Comparison of ENCODE assay signal across 26 mouse cellular contexts in genomic region chr14:66510218-66510617, GRCm38 (mm10).
DNase-seq lines count a peak whose midpoint lies in the region; ATAC-seq and TF ChIP-seq lines count a peak whose summit lies in the region.
"Had no signal": no experiment of that assay in that cellular context is flagged by ENCODE, and none has a peak within 500 bp of the region (broad histone marks: within the 10 kb centered on the region; RNA-seq: fewer than 3 reads in every experiment).

No protein-coding gene starts in this region.

- in situ Hi-C loops in CH12.LX (cut with MboI; ENCODE audit: low pct_ligation_motif_present, low pct_unique_long_range_greater_than_20kb, low sequenced_read_pairs): no loop called here

- no peaks in the 10 kb centered on the region for H3K79me2 ChIP-seq in CH12.LX (replicated peaks; ENCODE audit: control insufficient read depth, extremely low read depth, insufficient read depth, poor library complexity, severe bottlenecking)

- TF ChIP-seq POLR2A in CH12.LX (IDR thresholded peaks at IDR 0.05; ENCODE audit: low read depth, low read length): no peak

- H3K36me3 ChIP-seq in hindbrain, embryonic 13.5 days: no peaks in the 10 kb centered on the region
- no peaks in the 10 kb centered on the region for H3K36me3 ChIP-seq in hindbrain, embryonic 14.5 days (replicated peaks; ENCODE audit: control insufficient read depth, insufficient read depth)
- H3K36me3 ChIP-seq in CH12.LX (replicated peaks in 1 of 2; ENCODE audit: control insufficient read depth in 1 of 2, insufficient read depth in 1 of 2, low read length in 1 of 2): no peaks in the 10 kb centered on the region
- no peaks in the 10 kb centered on the region for H3K36me3 ChIP-seq in midbrain, embryonic 14.5 days (ENCODE audit: control insufficient read depth, insufficient read depth, low read length)
- no peaks in the 10 kb centered on the region for H3K36me3 ChIP-seq in heart, embryonic 10.5 days
- H3K36me3 ChIP-seq: embryonic facial prominence, embryonic 10.5 days; embryonic facial prominence, embryonic 13.5 days; forebrain, embryonic 12.5 days; forebrain, embryonic 15.5 days; heart, embryonic 12.5 days; heart, embryonic 15.5 days; hindbrain, embryonic 12.5 days had no signal

- no peaks in the 10 kb centered on the region for H3K9me3 ChIP-seq in hindbrain, embryonic 13.5 days
- H3K9me3 ChIP-seq in hindbrain, embryonic 14.5 days (ENCODE audit: control insufficient read depth, low read length): no peaks in the 10 kb centered on the region
- peaks cover 3% of the 10 kb centered on the region for H3K9me3 ChIP-seq in CH12.LX (replicated peaks; ENCODE audit: low read length)
- H3K9me3 ChIP-seq in midbrain, embryonic 14.5 days (ENCODE audit: control insufficient read depth, low read length): no peaks in the 10 kb centered on the region
- no peaks in the 10 kb centered on the region for H3K9me3 ChIP-seq in heart, embryonic 10.5 days
- H3K9me3 ChIP-seq: embryonic facial prominence, embryonic 10.5 days; embryonic facial prominence, embryonic 13.5 days; forebrain, embryonic 12.5 days; forebrain, embryonic 15.5 days; heart, embryonic 12.5 days; heart, embryonic 15.5 days; hindbrain, embryonic 12.5 days had no signal

- H3K4me1 ChIP-seq in hindbrain, embryonic 13.5 days (replicated peaks): 0 out of 2 replicates have a peak, but pooled peaks cover 7% of the 10 kb centered on the region
- H3K4me1 ChIP-seq in hindbrain, embryonic 14.5 days (replicated peaks; ENCODE audit: control insufficient read depth, insufficient read depth, low read length): no peaks in the 10 kb centered on the region
- peaks cover 14 to 26% of the 10 kb centered on the region in 2 experiments for H3K4me1 ChIP-seq in CH12.LX (ENCODE audit: control insufficient read depth in 1 of 2, insufficient read depth in 2 of 2)
- peaks cover 4% of the 10 kb centered on the region; the same call in 1 of the 2 replicates for H3K4me1 ChIP-seq in brown adipose tissue, adult 24 weeks (ENCODE audit: control insufficient read depth, insufficient read depth, insufficient read length, low read length)
- peaks cover 4% of the 10 kb centered on the region; the same call in 1 of the 2 replicates for H3K4me1 ChIP-seq in midbrain, embryonic 14.5 days (ENCODE audit: control insufficient read depth, insufficient read depth, low read length)
- H3K4me1 ChIP-seq in heart, embryonic 10.5 days: no peaks in the 10 kb centered on the region
- H3K4me1 ChIP-seq: embryonic facial prominence, embryonic 10.5 days; embryonic facial prominence, embryonic 13.5 days; heart, embryonic 12.5 days; heart, embryonic 15.5 days; hindbrain, embryonic 12.5 days had no signal

- peak; percentile 9; the same call in 1 of the 2 replicates for TF ChIP-seq EP300 in CH12.LX (IDR thresholded peaks at IDR 0.05; ENCODE audit: low read length)

- no peaks in the 10 kb centered on the region for H3K27me3 ChIP-seq in hindbrain, embryonic 13.5 days
- no peaks in the 10 kb centered on the region for H3K27me3 ChIP-seq in hindbrain, embryonic 14.5 days (ENCODE audit: control insufficient read depth, insufficient read depth, low read length)
- H3K27me3 ChIP-seq in CH12.LX (replicated peaks): no peaks in the 10 kb centered on the region
- H3K27me3 ChIP-seq in midbrain, embryonic 14.5 days (ENCODE audit: control insufficient read depth, insufficient read depth, low read length): no peaks in the 10 kb centered on the region
- H3K27me3 ChIP-seq in heart, embryonic 10.5 days (ENCODE audit: insufficient read depth, poor library complexity, severe bottlenecking): no peaks in the 10 kb centered on the region
- H3K27me3 ChIP-seq: embryonic facial prominence, embryonic 13.5 days; forebrain, embryonic 12.5 days; forebrain, embryonic 15.5 days; heart, embryonic 12.5 days; heart, embryonic 15.5 days; hindbrain, embryonic 12.5 days had no signal

- H3K4me2 ChIP-seq in hindbrain, embryonic 13.5 days: no peak overlapping the region
- H3K4me2 ChIP-seq in hindbrain, embryonic 14.5 days (replicated peaks): no peak overlapping the region
- H3K4me2 ChIP-seq in CH12.LX (ENCODE audit: insufficient read depth, low read depth, poor library complexity, severe bottlenecking): no peak overlapping the region; the same call in 1 of the 2 replicates
- H3K4me2 ChIP-seq in midbrain, embryonic 14.5 days (ENCODE audit: low read length): no peak overlapping the region
- H3K4me2 ChIP-seq: embryonic facial prominence, embryonic 13.5 days; forebrain, embryonic 12.5 days; forebrain, embryonic 15.5 days; heart, embryonic 12.5 days; heart, embryonic 15.5 days; hindbrain, embryonic 12.5 days had no signal

- TF ChIP-seq RAD21 in CH12.LX (IDR thresholded peaks at IDR 0.05; ENCODE audit: low read depth, low read length): no peak

- peak overlapping the region; percentile 41; the same call in 1 of the 2 replicates for H3K27ac ChIP-seq in hindbrain, embryonic 13.5 days
- no peak overlapping the region for H3K27ac ChIP-seq in hindbrain, embryonic 14.5 days
- no peak overlapping the region for H3K27ac ChIP-seq in CH12.LX (ENCODE audit: insufficient read depth, low read depth)
- peak overlapping the region; percentile 49; the same call in 1 of the 2 replicates for H3K27ac ChIP-seq in brown adipose tissue, adult 24 weeks (replicated peaks; ENCODE audit: low read depth, low read length)
- 0 out of 2 replicates have a peak overlapping the region, but pooled peaks have one; percentile 27 for H3K27ac ChIP-seq in midbrain, embryonic 14.5 days (replicated peaks; ENCODE audit: low read depth, low read length)
- no peak overlapping the region for H3K27ac ChIP-seq in heart, embryonic 10.5 days
- H3K27ac ChIP-seq: embryonic facial prominence, embryonic 10.5 days; embryonic facial prominence, embryonic 13.5 days; forebrain, embryonic 12.5 days; forebrain, embryonic 15.5 days; gastrocnemius, adult 2 months; heart, embryonic 15.5 days; hindbrain, embryonic 12.5 days; hindbrain, postnatal 0 days had no signal

- no peak for DNase-seq in hindbrain, embryonic 14.5 days (ENCODE audit: low spot score)
- DNase-seq in CH12.LX (ENCODE audit: extremely low read depth): peak; percentile 36
- DNase-seq in midbrain, embryonic 14.5 days: no peak
- no peak for DNase-seq in heart, embryonic 10.5 days (ENCODE audit: low spot score)
- DNase-seq in cerebellum, postnatal 36 days: no peak
- DNase-seq: B cell, adult 2 months; cerebellum, adult 18-20 months; cerebellum, adult 9-10 months; embryo, embryonic 11 days; gastrocnemius, adult 2 months; gastrocnemius, postnatal 14 days; heart, postnatal 10 days; heart, postnatal 36 days had no signal

- ATAC-seq in hindbrain, embryonic 13.5 days (ENCODE audit: low FRiP score): no peak
- ATAC-seq in hindbrain, embryonic 14.5 days (ENCODE audit: low FRiP score): no peak
- no peak for ATAC-seq in midbrain, embryonic 14.5 days (ENCODE audit: low FRiP score, low TSS enrichment)
- ATAC-seq: hindbrain, postnatal 0 days; inflammation-experienced regulatory T-cells, adult 6 months; intestine, embryonic 16.5 days had no signal

- no peak overlapping the region for H3K4me3 ChIP-seq in hindbrain, embryonic 13.5 days
- H3K4me3 ChIP-seq in hindbrain, embryonic 14.5 days (replicated peaks; ENCODE audit: low read length): no peak overlapping the region
- H3K4me3 ChIP-seq in CH12.LX (replicated peaks in 1 of 3; ENCODE audit: low read depth in 2 of 3, low read length in 2 of 3, poor library complexity in 1 of 3): no peak overlapping the region
- H3K4me3 ChIP-seq in brown adipose tissue, adult 24 weeks (ENCODE audit: insufficient read depth, low read depth, low read length): no peak overlapping the region
- H3K4me3 ChIP-seq in midbrain, embryonic 14.5 days (replicated peaks; ENCODE audit: low read depth, low read length): no peak overlapping the region
- H3K4me3 ChIP-seq in heart, embryonic 10.5 days: no peak overlapping the region
- H3K4me3 ChIP-seq: embryonic facial prominence, embryonic 10.5 days; embryonic facial prominence, embryonic 13.5 days; erythroblast, embryonic 14.5 days; forebrain, embryonic 12.5 days; forebrain, embryonic 15.5 days; gastrocnemius, adult 2 months; heart, embryonic 12.5 days; heart, embryonic 15.5 days; hindbrain, embryonic 12.5 days had no signal

- no peak overlapping the region for H3K9ac ChIP-seq in hindbrain, embryonic 13.5 days
- H3K9ac ChIP-seq in hindbrain, embryonic 14.5 days: no peak overlapping the region
- no peak overlapping the region for H3K9ac ChIP-seq in CH12.LX (ENCODE audit: insufficient read depth, low read depth)
- H3K9ac ChIP-seq in midbrain, embryonic 14.5 days (replicated peaks; ENCODE audit: low read length): no peak overlapping the region
- H3K9ac ChIP-seq: embryonic facial prominence, embryonic 13.5 days; forebrain, embryonic 12.5 days; forebrain, embryonic 15.5 days; heart, embryonic 12.5 days; heart, embryonic 15.5 days; hindbrain, embryonic 12.5 days had no signal

- no peak for TF ChIP-seq CTCF in CH12.LX (conservative IDR thresholded peaks at IDR 0.05 in 1 of 2, IDR thresholded peaks at IDR 0.05 in 1 of 2; ENCODE audit: low read depth in 2 of 2, low read length in 2 of 2)

- dilution Hi-C loops in CH12.LX (cut with MboI; ENCODE audit: extremely low pct_ligation_motif_present, extremely low pct_unique_long_range_greater_than_20kb, low sequenced_read_pairs): no loop called here

- 69% methylated on average over 1 of the region's 1 CpGs for WGBS in hindbrain, embryonic 13.5 days
- WGBS in hindbrain, embryonic 14.5 days: 59% methylated on average over 1 of the region's 1 CpGs
- WGBS in midbrain, embryonic 14.5 days: 60% methylated on average over 1 of the region's 1 CpGs
- 50% methylated on average over 1 of the region's 1 CpGs for WGBS in heart, embryonic 10.5 days

TF ChIP-seq in CH12.LX, 34 proteins besides CTCF, POLR2A, EP300 and RAD21:
- TF ChIP-seq GABPA (IDR thresholded peaks at IDR 0.05; ENCODE audit: insufficient replicate concordance, low read depth, low read length) (no peak), USF1 (IDR thresholded peaks at IDR 0.05; ENCODE audit: low read depth, low read length) (peak; percentile 39), JUN (IDR thresholded peaks at IDR 0.05; ENCODE audit: insufficient read depth, low read depth, low read length) (no peak), UBTF (IDR thresholded peaks at IDR 0.05; ENCODE audit: low read depth, low read length) (no peak), SIN3A (IDR thresholded peaks at IDR 0.05; ENCODE audit: low read length) (no peak), ETS1 (conservative IDR thresholded peaks at IDR 0.05; ENCODE audit: low read depth, low read length) (0 out of 2 replicates have a peak, but pooled peaks have one; percentile 10), MYC (IDR thresholded peaks at IDR 0.05; ENCODE audit: low read depth, low read length) (0 out of 2 replicates have a peak, but pooled peaks have one; percentile 21), BHLHE40 (IDR thresholded peaks at IDR 0.05; ENCODE audit: low read depth, low read length) (peak; percentile 77), ZKSCAN1 (IDR thresholded peaks at IDR 0.05; ENCODE audit: borderline replicate concordance, low read depth, low read length) (no peak), TCF12 (IDR thresholded peaks at IDR 0.05; ENCODE audit: low read depth, low read length) (no peak), MAZ (IDR thresholded peaks at IDR 0.05; ENCODE audit: low read depth, low read length) (no peak), USF2 (conservative IDR thresholded peaks at IDR 0.05; ENCODE audit: low read depth, low read length) (peak; percentile 40; the same call in 1 of the 2 replicates)
TF ChIP-seq in CH12.LX: peak in this region for 5.

Comparison
In these comparisons a context has a peak if more than half of its experiments do, and no peak if none do; other contexts are left out.
1. H3K27ac ChIP-seq: peak in hindbrain, embryonic 13.5 days (single experiment), brown adipose tissue, adult 24 weeks (single experiment) and midbrain, embryonic 14.5 days (single experiment); none in hindbrain, embryonic 14.5 days (single experiment), CH12.LX (single experiment) and heart, embryonic 10.5 days (single experiment).